Mouse (Mus musculus) testis, adult 2 months (tissue): Measurements from ENCODE around the gene Slc39a11.

Experiments used
- CTCF ChIP-seq: fragments of 200-500 bp; IDR thresholded peaks from 2 replicates; pipeline ENCODE4 v1.5.1; 2012; ENCODE audit warnings: low read depth, mild to moderate bottlenecking, inconsistent platforms, low read length, moderate library complexity; ENCODE audit not compliant: control insufficient read depth, insufficient read depth, insufficient replicate concordance
- POLR2A ChIP-seq: fragments of 200-500 bp; IDR thresholded peaks from 2 replicates; pipeline ENCODE4 v1.6.1; 2012; ENCODE audit warnings: low read depth, mild to moderate bottlenecking, inconsistent platforms, low read length, moderate library complexity; ENCODE audit not compliant: control insufficient read depth

GRCm38 (mm10) chr11:113207966-113208365 is 441.9 kb downstream of the Slc39a11 start:
- TF ChIP-seq CTCF, result no peak
- no peak for TF ChIP-seq POLR2A
